Mouse (Mus musculus): ENCODE measurements around the gene H2-M10.1. TPM values are rescaled to one million over a fixed set of nuclear protein-coding genes. Genes with fewer than 3 reads are reported as not detected.

H2-M10.1 gene
- not detected for polyA plus RNA-seq (2017; shearing (Covaris generic))

GRCm38 (mm10) chr17:36326055-36326454, at the start of gene H2-M10.1:
Gene H2-M10.1 (minus strand): TSS chr17:36326155.

GRCm38 (mm10) chr17:36368317-36368716, 42.4 kb upstream of the H2-M10.1 start, which contains the start of gene H2-M10.3:
Gene H2-M10.3 (minus strand): TSS chr17:36368417.

GRCm38 (mm10) chr17:36286390-36286789, 39.6 kb downstream of the H2-M10.1 start, which contains the start of gene H2-M10.2:
Gene H2-M10.2 (minus strand): TSS chr17:36286490.

Other genes starting within 250 kb of the H2-M10.1 start
- gene Gm19684, start 204.5 kb downstream of the H2-M10.1 start, polyA plus RNA-seq (2017; shearing (Covaris generic)) = 1 to 10 TPM in 1 of 2 experiments, under 1 TPM in 1; 0.40 to 1.5 TPM
- gene Gm7030, start 196.7 kb downstream of the H2-M10.1 start, polyA plus RNA-seq (2017; shearing (Covaris generic)) = not detected
- 10 to 100 TPM in 1 of 2 experiments, 1 to 10 TPM in 1; 9.1 to 12.6 TPM for gene Gm8909, start 157.6 kb downstream of the H2-M10.1 start, polyA plus RNA-seq (2017; shearing (Covaris generic))
- under 1 TPM; 0.69 to 0.95 TPM for gene H2-T3, start 135.9 kb downstream of the H2-M10.1 start, polyA plus RNA-seq (2017; shearing (Covaris generic))
- 100 to 1,000 TPM; 154 to 160 TPM for gene Rpp21, start 68.1 kb downstream of the H2-M10.1 start, polyA plus RNA-seq (2017; shearing (Covaris generic))
- 10 to 100 TPM; 24.0 to 31.9 TPM for gene Trim39, start 53.9 kb downstream of the H2-M10.1 start, polyA plus RNA-seq (2017; shearing (Covaris generic))
- gene H2-M10.2, start 39.7 kb downstream of the H2-M10.1 start, polyA plus RNA-seq (2017; shearing (Covaris generic)) = 1 to 10 TPM in 1 of 2 experiments, under 1 TPM in 1; 0.33 to 2.3 TPM
- not detected for gene H2-M10.3, start 42.3 kb upstream of the H2-M10.1 start, polyA plus RNA-seq (2017; shearing (Covaris generic))
- gene H2-M10.4, start 136.2 kb upstream of the H2-M10.1 start, polyA plus RNA-seq (2017; shearing (Covaris generic)) = not detected
- not detected for gene H2-M11, start 220.9 kb upstream of the H2-M10.1 start, polyA plus RNA-seq (2017; shearing (Covaris generic))